Mouse (Mus musculus) liver, embryonic 14.5 days (tissue): Measurements from ENCODE around the gene Gm45623. TPM values are rescaled to one million over a fixed set of nuclear protein-coding genes. Genes with fewer than 3 reads are reported as not detected.

Experiments
- ATAC-seq: fragments of 200-750 bp; cut with Nextera tagmentation; 2 replicates; pipeline ENCODE4 v1.8.0; 2017; ENCODE audit warnings: moderate number of reproducible peaks, mild to moderate bottlenecking, moderate library complexity; ENCODE audit not compliant: insufficient read depth
- DNase-seq, 3 experiments: peaks; one replicate each; pipeline ENCODE4 v3.0.0-alpha.2; 2012 to 2013; ENCODE audit warnings: low read depth in 3 of 3, low spot score in 3 of 3
- H3K27ac ChIP-seq: fragments of 300-500 bp; sonication (generic); 2 replicates; pipeline ENCODE4 v1.5.1; 2014; ENCODE audit warnings: moderate library complexity, mild to moderate bottlenecking, control low read depth, inconsistent platforms
- H3K27me3 ChIP-seq: fragments of 300-500 bp; sonication (generic); 2 replicates; pipeline ENCODE4 v1.6.1; 2014; ENCODE audit warnings: mild to moderate bottlenecking, low read length, moderate library complexity; ENCODE audit not compliant: control insufficient read depth, insufficient read depth
- H3K36me3 ChIP-seq: fragments of 300-500 bp; sonication (generic); replicated peaks from 2 replicates; pipeline ENCODE4 v1.6.1; 2014; ENCODE audit warnings: low read depth; ENCODE audit not compliant: control insufficient read depth, insufficient read depth
- H3K4me1 ChIP-seq, 2 experiments: fragments of 200-500 bp in 1 of 2; fragments of 300-500 bp in 1 of 2; sonication (generic) in 1 of 2; replicated peaks; 2 replicates each; pipeline ENCODE4 v1.6.1; 2012 to 2014; ENCODE audit warnings: antibody characterized with exemption in 1 of 2, inconsistent platforms in 1 of 2, low read length in 1 of 2; ENCODE audit not compliant: control insufficient read depth in 2 of 2, insufficient read depth in 2 of 2
- H3K4me2 ChIP-seq: fragments of 300-500 bp; sonication (generic); 2 replicates; pipeline ENCODE4 v1.6.1; 2014; ENCODE audit warnings: low read depth, mild to moderate bottlenecking, control low read depth, moderate library complexity
- H3K4me3 ChIP-seq, 2 experiments: fragments of 200-500 bp in 1 of 2; fragments of 300-500 bp in 1 of 2; sonication (generic) in 1 of 2; 2 replicates each; pipeline ENCODE4 v1.5.1; 2012 to 2014; ENCODE audit warnings: low read depth in 2 of 2, low read length in 2 of 2, mild to moderate bottlenecking in 2 of 2, control low read depth in 1 of 2, inconsistent platforms in 1 of 2, moderate library complexity in 1 of 2; ENCODE audit not compliant: insufficient read depth in 1 of 2
- H3K9ac ChIP-seq: fragments of 300-500 bp; sonication (generic); replicated peaks from 2 replicates; pipeline ENCODE4 v1.6.1; 2014; ENCODE audit warnings: mild to moderate bottlenecking, control low read depth, moderate library complexity
- H3K9me3 ChIP-seq: fragments of 300-500 bp; sonication (generic); 2 replicates; pipeline ENCODE4 v1.6.1; 2016; ENCODE audit warnings: low read length, mixed read lengths; ENCODE audit not compliant: control insufficient read depth
- CTCF ChIP-seq: IDR thresholded peaks from 2 replicates; pipeline ENCODE4 v1.5.1; 2016; ENCODE audit warnings: antibody characterized with exemption, low read depth, control low read depth
- EP300 ChIP-seq: IDR thresholded peaks from 2 replicates; pipeline ENCODE4 v1.6.1; 2016; ENCODE audit warnings: antibody characterized with exemption, low read depth
- WGBS: fragments of 180-500 bp; shearing (Covaris S2); extraction: QIAGEN DNeasy Blood & Tissue Kit; methylation state at CpG from one replicate; pipeline ENCODE4 v1.1.7; 2014; ENCODE audit not compliant: insufficient replicate concordance; 5-methylcytosine and 5-hydroxymethylcytosine counted together
- polyA plus RNA-seq, 2 experiments: library from polyadenylated mRNA; depleted of rRNA in 1 of 2; stranded (reverse) in 1 of 2; unstranded in 1 of 2; fragments of >200 nt; fragmentation: Nextera tagmentation in 1 of 2; extraction: Ambion mirVana in 1 of 2; gene quantifications; 2 replicates each; pipeline versions ENCODE4 v1.2.1 to v1.2.3; 2012 to 2014

The Gm45623 gene
- polyA plus RNA-seq, 2 experiments, result not detected

DNA sequence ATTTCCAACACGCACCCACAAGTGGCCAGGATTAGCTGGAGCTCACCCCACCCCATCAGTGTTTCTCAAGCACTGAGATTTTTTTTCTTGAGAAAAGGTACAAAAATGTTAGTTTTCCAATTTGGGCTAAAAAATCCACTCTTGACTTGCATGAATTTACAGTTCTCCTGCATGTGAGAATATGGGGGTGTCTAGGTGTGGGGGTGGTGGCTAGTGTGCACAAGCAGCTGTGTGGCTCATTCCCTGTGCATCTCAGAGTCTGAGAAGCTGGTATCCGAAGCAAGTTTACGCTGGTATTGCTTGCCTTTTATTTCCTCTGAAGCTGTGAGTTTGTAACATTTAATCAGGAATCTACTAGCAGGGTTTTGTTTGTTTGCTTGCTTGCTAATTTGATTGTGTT, 37.1 kb upstream of the Gm45623 start:
- TF ChIP-seq CTCF (no peak), EP300 (no peak)
- no peaks in the 10 kb centered on the region for H3K27me3 ChIP-seq
- no peak overlapping the region for H3K9ac ChIP-seq
- DNase-seq (no peak), ATAC-seq (no peak)
- 78% methylated on average over 3 of the region's 3 CpGs for WGBS
- no peak overlapping the region for H3K4me2 ChIP-seq
- no peak overlapping the region for H3K4me3 ChIP-seq
- H3K4me1 ChIP-seq, result no peaks in the 10 kb centered on the region
- no peak overlapping the region for H3K27ac ChIP-seq
- no peaks in the 10 kb centered on the region for H3K36me3 ChIP-seq
- H3K9me3 ChIP-seq, result no peaks in the 10 kb centered on the region

DNA sequence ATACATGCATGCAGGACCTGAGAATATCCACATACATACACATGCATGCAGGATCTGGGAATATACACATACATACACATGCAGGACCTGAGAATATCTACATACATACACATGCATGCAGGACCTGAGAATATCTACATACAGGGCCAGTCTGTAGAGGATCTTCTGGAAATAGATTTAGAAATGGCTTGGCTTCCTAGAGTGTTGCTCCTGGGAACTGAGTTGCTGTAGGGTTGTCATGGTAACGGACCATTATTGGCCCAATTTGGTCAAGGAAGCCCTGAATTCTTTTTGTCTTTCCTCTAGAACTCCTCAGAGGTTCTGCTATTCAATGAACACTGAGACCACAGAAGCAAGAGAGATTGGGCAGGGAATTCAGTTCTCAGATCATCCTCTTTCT, 29.0 kb upstream of the Gm45623 start:
- H3K27me3 ChIP-seq, result no peaks in the 10 kb centered on the region
- no peak overlapping the region for H3K27ac ChIP-seq
- H3K4me2 ChIP-seq, result no peak overlapping the region
- no peak overlapping the region for H3K4me3 ChIP-seq
- H3K9me3 ChIP-seq, result no peaks in the 10 kb centered on the region
- no peaks in the 10 kb centered on the region for H3K36me3 ChIP-seq
- no peaks in the 10 kb centered on the region for H3K4me1 ChIP-seq
- ATAC-seq, result no peak
- TF ChIP-seq EP300 (no peak), CTCF (no peak)
- no peak for DNase-seq
- H3K9ac ChIP-seq, result no peak overlapping the region
- WGBS, result 39% methylated on average over 1 of the region's 1 CpGs

- DNase-seq (no peak), ATAC-seq (no peak)
- no peaks in the 10 kb centered on the region for H3K9me3 ChIP-seq
- no peak overlapping the region for H3K9ac ChIP-seq
- no peak overlapping the region for H3K4me2 ChIP-seq
- H3K27ac ChIP-seq, result no peak overlapping the region
- H3K4me3 ChIP-seq, result no peak overlapping the region
- TF ChIP-seq EP300 (no peak), CTCF (no peak)
- WGBS, result 72% methylated on average over 3 of the region's 3 CpGs
- H3K36me3 ChIP-seq, result no peaks in the 10 kb centered on the region
- H3K27me3 ChIP-seq, result no peaks in the 10 kb centered on the region
- no peaks in the 10 kb centered on the region for H3K4me1 ChIP-seq
Observed at GRCm38 (mm10) chr13:56781697-56782096, 28.1 kb upstream of the Gm45623 start.

DNA sequence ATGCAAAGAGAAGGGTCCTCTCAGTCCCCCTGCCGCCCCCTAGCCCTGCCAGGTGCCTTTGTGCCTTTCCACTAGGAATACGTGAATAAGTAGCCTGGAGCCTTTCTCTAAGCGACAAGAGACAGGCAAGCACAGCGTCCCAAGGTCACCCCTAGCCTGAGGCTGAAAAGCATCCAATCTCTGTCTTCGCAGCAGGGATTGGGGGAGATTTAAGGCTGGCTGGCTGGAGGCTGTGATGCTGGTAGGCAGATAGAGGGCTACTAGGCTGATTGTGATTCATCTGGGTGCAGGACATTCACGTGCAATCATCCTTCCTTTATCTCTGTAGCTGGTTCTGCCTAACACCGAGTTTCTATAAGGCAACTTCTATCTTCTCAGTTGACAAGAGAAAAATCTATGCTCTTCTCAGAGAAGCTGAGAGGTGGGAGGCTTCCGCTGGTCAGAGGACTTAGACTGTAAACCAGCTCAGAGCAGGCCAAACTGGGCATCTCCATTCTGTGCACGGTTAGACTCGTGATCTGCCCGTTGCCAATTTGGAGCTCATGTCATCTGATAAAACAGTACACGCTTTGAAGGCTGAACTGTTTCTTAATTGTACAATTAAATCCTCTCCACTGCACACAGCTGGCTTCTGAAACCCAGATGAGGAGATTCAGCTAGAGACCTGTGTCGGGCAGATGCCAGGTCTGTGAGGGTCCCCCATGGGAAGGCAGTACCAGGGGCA, 27.3 kb upstream of the Gm45623 start:
- Histone ChIP-seq H3K4me1 (no peaks in the 10 kb centered on the region), H3K27me3 (no peaks in the 10 kb centered on the region), H3K9me3 (no peaks in the 10 kb centered on the region), H3K9ac (no peak overlapping the region), H3K4me3 (no peak overlapping the region), H3K36me3 (no peaks in the 10 kb centered on the region), H3K4me2 (no peak overlapping the region), H3K27ac (no peak overlapping the region)
- TF ChIP-seq EP300, result no peak
- no peak for TF ChIP-seq CTCF
- 59% methylated on average over 13 of the region's 13 CpGs for WGBS
- ATAC-seq (no peak), DNase-seq (no peak)

DNA sequence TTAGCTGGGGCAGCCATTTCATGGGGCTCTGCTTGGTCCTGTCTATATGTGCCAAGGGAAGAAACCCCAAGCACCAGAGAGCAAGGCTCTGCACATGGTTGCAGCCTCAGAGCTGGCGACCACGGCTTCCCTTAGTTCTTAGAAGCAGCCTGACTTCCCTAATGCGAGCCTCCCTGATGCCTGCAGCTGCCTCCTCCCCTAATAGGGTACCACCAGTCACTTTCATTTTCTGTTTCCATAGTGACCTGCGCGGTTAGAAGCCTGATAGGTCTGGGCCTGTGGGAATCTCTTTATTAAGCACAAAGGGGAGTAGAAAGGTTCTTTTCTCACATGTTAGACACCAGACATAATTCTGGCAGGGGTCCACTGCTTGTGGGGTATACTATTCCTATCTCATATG, 20.7 kb upstream of the Gm45623 start:
- H3K27ac ChIP-seq, result no peak overlapping the region
- H3K36me3 ChIP-seq, result no peaks in the 10 kb centered on the region
- TF ChIP-seq EP300 (no peak), CTCF (no peak)
- peaks cover 0 to 2% of the 10 kb centered on the region in 2 experiments; a peak in 1 of 4 replicates for H3K4me1 ChIP-seq
- H3K4me3 ChIP-seq, result no peak overlapping the region
- no peaks in the 10 kb centered on the region for H3K9me3 ChIP-seq
- no peak for DNase-seq
- ATAC-seq, result no peak
- no peak overlapping the region for H3K4me2 ChIP-seq
- H3K9ac ChIP-seq, result no peak overlapping the region
- H3K27me3 ChIP-seq, result no peaks in the 10 kb centered on the region
- 16% methylated on average over 5 of the region's 5 CpGs for WGBS
